Mouse (Mus musculus) MEL (cell line): ENCODE measurements around the gene Slc10a6. TPM values are rescaled to one million over a fixed set of nuclear protein-coding genes. Genes with fewer than 3 reads are reported as not detected.

Source experiments
- DNase-seq: peaks from one replicate; pipeline ENCODE4 v3.0.0; 2011; ENCODE audit warnings: low read depth, low spot score
- H3K27ac ChIP-seq: 2 replicates; pipeline ENCODE4 v1.5.1; 2012; ENCODE audit warnings: low read depth, mild to moderate bottlenecking, control low read depth, low read length, moderate library complexity; ENCODE audit not compliant: control insufficient read depth
- H3K27me3 ChIP-seq, 2 experiments: fragments of 150-350 bp in 1 of 2; sonication (generic) in 1 of 2; 2 replicates each; pipeline ENCODE4 v1.6.1; 2012; ENCODE audit warnings: low read length in 2 of 2, mild to moderate bottlenecking in 2 of 2, improper control_type of control experiment in 1 of 2, moderate library complexity in 1 of 2; ENCODE audit not compliant: insufficient read depth in 2 of 2, control insufficient read depth in 1 of 2
- H3K36me3 ChIP-seq, 2 experiments: 2 replicates each; pipeline ENCODE4 v1.6.1; 2012 to 2014; ENCODE audit warnings: low read length in 2 of 2, improper control_type of control experiment in 1 of 2, inconsistent platforms in 1 of 2, mild to moderate bottlenecking in 1 of 2; ENCODE audit not compliant: insufficient read depth in 2 of 2, control insufficient read depth in 1 of 2
- H3K4me1 ChIP-seq, 2 experiments: fragments of 150-350 bp in 1 of 2; sonication (generic) in 1 of 2; 2 replicates each; pipeline ENCODE4 v1.6.1; 2012; ENCODE audit warnings: low read length in 2 of 2, improper control_type of control experiment in 1 of 2, mild to moderate bottlenecking in 1 of 2; ENCODE audit not compliant: insufficient read depth in 2 of 2, control insufficient read depth in 1 of 2
- H3K4me3 ChIP-seq, 2 experiments: fragments of 150-350 bp in 1 of 2; sonication (generic) in 1 of 2; 2 replicates each; pipeline ENCODE4 v1.5.1; 2012; ENCODE audit warnings: low read depth in 2 of 2, low read length in 2 of 2, mild to moderate bottlenecking in 2 of 2, moderate library complexity in 2 of 2, control low read depth in 1 of 2, improper control_type of control experiment in 1 of 2; ENCODE audit not compliant: control insufficient read depth in 1 of 2, insufficient read depth in 1 of 2
- H3K79me2 ChIP-seq: 2 replicates; pipeline ENCODE4 v1.6.1; 2012; ENCODE audit warnings: mild to moderate bottlenecking, low read length, moderate library complexity; ENCODE audit not compliant: control insufficient read depth, poor library complexity, insufficient read depth
- H3K9ac ChIP-seq: 2 replicates; pipeline ENCODE4 v1.6.1; 2012; ENCODE audit warnings: low read depth, mild to moderate bottlenecking, control low read depth, low read length, moderate library complexity; ENCODE audit not compliant: control insufficient read depth, poor library complexity, severe bottlenecking
- H3K9me3 ChIP-seq: fragments of 150-350 bp; sonication (generic); replicated peaks from 2 replicates; pipeline ENCODE4 v1.6.1; 2012; ENCODE audit warnings: mild to moderate bottlenecking, low read length, improper control_type of control experiment, moderate library complexity; ENCODE audit not compliant: insufficient read depth
- CHD1 ChIP-seq: IDR thresholded peaks from 2 replicates; pipeline ENCODE4 v1.6.1; 2012; ENCODE audit warnings: low read depth, mild to moderate bottlenecking, inconsistent platforms, low read length, improper control_type of control experiment
- CHD2 ChIP-seq: IDR thresholded peaks from 2 replicates; pipeline ENCODE4 v1.6.1; 2011; ENCODE audit warnings: low read length, improper control_type of control experiment
- E2F4 ChIP-seq: IDR thresholded peaks from 2 replicates; pipeline ENCODE4 v1.6.1; 2011; ENCODE audit warnings: low read depth, low read length, improper control_type of control experiment, borderline replicate concordance
- ELF1 ChIP-seq: IDR thresholded peaks from 2 replicates; pipeline ENCODE4 v1.6.1; 2014; ENCODE audit warnings: low read depth, mild to moderate bottlenecking, inconsistent platforms, low read length, improper control_type of control experiment, moderate library complexity
- EP300 ChIP-seq, 2 experiments: IDR thresholded peaks; 2 replicates each; pipeline ENCODE4 v1.6.1; 2011; ENCODE audit warnings: improper control_type of control experiment in 2 of 2, low read length in 2 of 2, low read depth in 1 of 2, mild to moderate bottlenecking in 1 of 2
- GABPA ChIP-seq: IDR thresholded peaks from 2 replicates; pipeline ENCODE4 v1.6.1; 2012; ENCODE audit warnings: low read depth, mild to moderate bottlenecking, inconsistent platforms, low read length, improper control_type of control experiment, moderate library complexity
- HCFC1 ChIP-seq: IDR thresholded peaks from 2 replicates; pipeline ENCODE4 v1.6.1; 2012; ENCODE audit warnings: low read depth, mild to moderate bottlenecking, inconsistent platforms, low read length, improper control_type of control experiment, moderate library complexity
- JUND ChIP-seq: IDR thresholded peaks from 2 replicates; pipeline ENCODE4 v1.6.1; 2011; ENCODE audit warnings: low read depth, mild to moderate bottlenecking, improper control_type of control experiment, low read length
- KAT2A ChIP-seq: conservative IDR thresholded peaks from 2 replicates; pipeline ENCODE4 v1.6.1; 2012; ENCODE audit warnings: low read depth, low read length, improper control_type of control experiment, inconsistent platforms
- MAX ChIP-seq: IDR thresholded peaks from 2 replicates; pipeline ENCODE4 v1.6.1; 2011; ENCODE audit warnings: low read length, improper control_type of control experiment
- MEF2A ChIP-seq: IDR thresholded peaks from 2 replicates; pipeline ENCODE4 v1.6.1; 2014; ENCODE audit warnings: low read depth, mild to moderate bottlenecking, inconsistent platforms, low read length, improper control_type of control experiment; ENCODE audit not compliant: poor library complexity, insufficient replicate concordance, severe bottlenecking; ENCODE audit errors: extremely low read depth
- MXI1 ChIP-seq: IDR thresholded peaks from 2 replicates; pipeline ENCODE4 v1.6.1; 2011; ENCODE audit warnings: mild to moderate bottlenecking, low read depth, low read length, improper control_type of control experiment
- MYB ChIP-seq: IDR thresholded peaks from 2 replicates; pipeline ENCODE4 v1.6.1; 2011; ENCODE audit warnings: mild to moderate bottlenecking, low read depth, low read length, improper control_type of control experiment
- MYC ChIP-seq: IDR thresholded peaks from 2 replicates; pipeline ENCODE4 v1.6.1; 2011; ENCODE audit warnings: low read depth, mild to moderate bottlenecking, low read length, improper control_type of control experiment, moderate library complexity
- NELFE ChIP-seq: IDR thresholded peaks from 2 replicates; pipeline ENCODE4 v1.6.1; 2011; ENCODE audit warnings: low read depth, low read length, improper control_type of control experiment
- NRF1 ChIP-seq: IDR thresholded peaks from 2 replicates; pipeline ENCODE4 v1.6.1; 2014; ENCODE audit warnings: low read depth, mild to moderate bottlenecking, inconsistent platforms, low read length, improper control_type of control experiment, moderate library complexity; ENCODE audit not compliant: poor library complexity, insufficient read depth, severe bottlenecking
- POLR2A ChIP-seq, 2 experiments: IDR thresholded peaks; 2 replicates each; pipeline ENCODE4 v1.6.1; 2011 to 2012; ENCODE audit warnings: low read length in 2 of 2, mild to moderate bottlenecking in 2 of 2, control low read depth in 1 of 2, improper control_type of control experiment in 1 of 2, low read depth in 1 of 2, moderate library complexity in 1 of 2; ENCODE audit not compliant: control insufficient read depth in 1 of 2, insufficient read depth in 1 of 2, poor library complexity in 1 of 2
- POLR2AphosphoS5 ChIP-seq: IDR thresholded peaks from 2 replicates; pipeline ENCODE4 v1.6.1; 2012; ENCODE audit warnings: low read depth, borderline replicate concordance, mild to moderate bottlenecking, inconsistent platforms, low read length, moderate library complexity, mixed read lengths
- RAD21 ChIP-seq: IDR thresholded peaks from 2 replicates; pipeline ENCODE4 v1.6.1; 2011; ENCODE audit warnings: mild to moderate bottlenecking, low read depth, low read length, improper control_type of control experiment
- RCOR1 ChIP-seq: IDR thresholded peaks from 2 replicates; pipeline ENCODE4 v1.6.1; 2012; ENCODE audit warnings: low read depth, mild to moderate bottlenecking, inconsistent platforms, low read length, improper control_type of control experiment
- SIN3A ChIP-seq: IDR thresholded peaks from 2 replicates; pipeline ENCODE4 v1.6.1; 2012; ENCODE audit warnings: low read length, improper control_type of control experiment, inconsistent platforms
- TAL1 ChIP-seq: IDR thresholded peaks from 2 replicates; pipeline ENCODE4 v1.6.1; 2012; ENCODE audit warnings: mild to moderate bottlenecking, inconsistent platforms, low read length, moderate library complexity, mixed read lengths
- TBP ChIP-seq: IDR thresholded peaks from 2 replicates; pipeline ENCODE4 v1.8.0; 2011; ENCODE audit warnings: low read depth, low read length, improper control_type of control experiment
- TCF12 ChIP-seq: IDR thresholded peaks from 2 replicates; pipeline ENCODE4 v1.6.1; 2014; ENCODE audit warnings: low read depth, mild to moderate bottlenecking, inconsistent platforms, low read length, improper control_type of control experiment, moderate library complexity
- ZKSCAN1 ChIP-seq: IDR thresholded peaks from 2 replicates; pipeline ENCODE4 v1.6.1; 2012; ENCODE audit warnings: low read depth, mild to moderate bottlenecking, inconsistent platforms, low read length, improper control_type of control experiment, moderate library complexity
- ZMIZ1 ChIP-seq: IDR thresholded peaks from 2 replicates; pipeline ENCODE4 v1.6.1; 2012; ENCODE audit warnings: low read depth, mild to moderate bottlenecking, inconsistent platforms, low read length, improper control_type of control experiment, moderate library complexity
- ZNF384 ChIP-seq: IDR thresholded peaks from 2 replicates; pipeline ENCODE4 v1.6.1; 2012; ENCODE audit warnings: low read depth, mild to moderate bottlenecking, inconsistent platforms, low read length, improper control_type of control experiment
- polyA plus RNA-seq, 2 experiments: library from polyadenylated mRNA; stranded (reverse) in 1 of 2; unstranded in 1 of 2; fragments of >175 nt in 1 of 2; fragments of >200 nt in 1 of 2; gene quantifications; 2 replicates each; pipeline versions ENCODE4 v1.2.1 to v1.2.4; 2012; ENCODE audit warnings: low replicate concordance in 2 of 2, low read depth in 1 of 2; ENCODE audit not compliant: insufficient read length in 2 of 2, insufficient read depth in 1 of 2, missing spikeins in 1 of 2
- total RNA-seq: library from RNA; depleted of rRNA; stranded (reverse); fragments of 300-350 nt; gene quantifications from 2 replicates; pipeline ENCODE4 v1.2.3, GENCODE M21; 2012

The Slc10a6 gene
- total and polyA plus RNA-seq, 3 experiments, result not detected

- H3K27ac ChIP-seq, result no peak overlapping the region
Measured at GRCm38 (mm10) chr5:103610148-103610547, 19.1 kb downstream of the Slc10a6 start.

GRCm38 (mm10) chr5:103605707-103606106, 23.5 kb downstream of the Slc10a6 start:
- H3K9ac ChIP-seq, result no peak overlapping the region
- H3K79me2 ChIP-seq, result no peaks in the 10 kb centered on the region
- H3K4me3 ChIP-seq, result no peak overlapping the region
- no peak for DNase-seq
- H3K9me3 ChIP-seq, result no peaks in the 10 kb centered on the region
- H3K4me1 ChIP-seq, result no peaks in the 10 kb centered on the region
- H3K36me3 ChIP-seq, result no peaks in the 10 kb centered on the region
- peaks cover 0 to 1% of the 10 kb centered on the region in 2 experiments; a peak in 1 of 4 replicates for H3K27me3 ChIP-seq
- TF ChIP-seq MYC, result no peak
- no peak for TF ChIP-seq CHD1
- no peak for TF ChIP-seq NELFE
- no peak for TF ChIP-seq TAL1
- TF ChIP-seq TBP, result no peak
- no peak for TF ChIP-seq TCF12
- TF ChIP-seq MYB, result no peak
- no peak for TF ChIP-seq SIN3A
- no peak for TF ChIP-seq POLR2A (IDR thresholded peaks at IDR 0.05; ENCODE audit: control insufficient read depth in 1 of 2, insufficient read depth in 1 of 2, low read depth in 1 of 2, low read length in 2 of 2, poor library complexity in 1 of 2)
- no peak for TF ChIP-seq MXI1
- no peak for TF ChIP-seq GABPA
- TF ChIP-seq MAX, result no peak
- TF ChIP-seq POLR2AphosphoS5, result no peak
- TF ChIP-seq HCFC1, result no peak
- no peak for TF ChIP-seq CHD2
- no peak overlapping the region for H3K27ac ChIP-seq

More at GRCm38 (mm10) chr5:103610148-103610547, 19.1 kb downstream of the Slc10a6 start:
- H3K9ac ChIP-seq, result no peak overlapping the region
- H3K4me1 ChIP-seq, result no peaks in the 10 kb centered on the region
- no peaks in the 10 kb centered on the region for H3K9me3 ChIP-seq
- no peaks in the 10 kb centered on the region for H3K79me2 ChIP-seq
- TF ChIP-seq EP300 (IDR thresholded peaks at IDR 0.05; ENCODE audit: low read depth in 1 of 2, low read length in 2 of 2), result no peak
- no peak for TF ChIP-seq CHD1
- no peak for TF ChIP-seq E2F4
- no peak for TF ChIP-seq RAD21
- TF ChIP-seq TCF12, result no peak
- no peak for TF ChIP-seq POLR2AphosphoS5
- TF ChIP-seq NRF1, result no peak
- no peak for TF ChIP-seq ELF1
- no peak for TF ChIP-seq JUND
- TF ChIP-seq POLR2A (IDR thresholded peaks at IDR 0.05; ENCODE audit: control insufficient read depth in 1 of 2, insufficient read depth in 1 of 2, low read depth in 1 of 2, low read length in 2 of 2, poor library complexity in 1 of 2), result no peak
- TF ChIP-seq ZNF384, result no peak
- TF ChIP-seq TBP, result no peak
- TF ChIP-seq ZMIZ1, result no peak
- TF ChIP-seq ZKSCAN1, result no peak
- no peak for TF ChIP-seq GABPA
- no peak for TF ChIP-seq MEF2A
- no peak for TF ChIP-seq RCOR1
- no peak for TF ChIP-seq KAT2A
- no peak for TF ChIP-seq NELFE
- DNase-seq, result no peak
- peaks cover 1 to 3% of the 10 kb centered on the region in 2 experiments; a peak in 2 of 4 replicates for H3K27me3 ChIP-seq
- no peaks in the 10 kb centered on the region for H3K36me3 ChIP-seq
- H3K4me3 ChIP-seq, result no peak overlapping the region
